Mouse (Mus musculus) erythroblast, embryonic 14.5 days (primary cell): Measurements from ENCODE around the gene Arhgap30.

ENCODE experiments used
- GATA1 ChIP-seq: IDR thresholded peaks from 2 replicates; pipeline ENCODE4 v1.6.1; 2012; ENCODE audit warnings: low read length, inconsistent platforms, mixed read lengths
- TAL1 ChIP-seq: IDR thresholded peaks from 3 replicates; pipeline ENCODE4 v1.6.1; 2012; ENCODE audit warnings: low read length, inconsistent platforms, mixed read lengths

GRCm38 (mm10) chr1:171369845-171370556 lies 18.8 kb upstream of the Arhgap30 start, which contains the start of gene Nectin4:
- TF ChIP-seq GATA1 = no peak
- no peak for TF ChIP-seq TAL1
